Mouse (Mus musculus) lung, adult 18-20 months (tissue): ENCODE results near the gene Pskh1.
A peak's percentile ranks its signal among the peaks of the same experiment; 100 is the strongest.

ENCODE experiments used
- DNase-seq, 2 experiments: peaks; one replicate each; pipeline ENCODE4 v3.0.0; 2022; ENCODE audit warnings: mixed read lengths in 2 of 2

Pskh1 gene

DNA sequence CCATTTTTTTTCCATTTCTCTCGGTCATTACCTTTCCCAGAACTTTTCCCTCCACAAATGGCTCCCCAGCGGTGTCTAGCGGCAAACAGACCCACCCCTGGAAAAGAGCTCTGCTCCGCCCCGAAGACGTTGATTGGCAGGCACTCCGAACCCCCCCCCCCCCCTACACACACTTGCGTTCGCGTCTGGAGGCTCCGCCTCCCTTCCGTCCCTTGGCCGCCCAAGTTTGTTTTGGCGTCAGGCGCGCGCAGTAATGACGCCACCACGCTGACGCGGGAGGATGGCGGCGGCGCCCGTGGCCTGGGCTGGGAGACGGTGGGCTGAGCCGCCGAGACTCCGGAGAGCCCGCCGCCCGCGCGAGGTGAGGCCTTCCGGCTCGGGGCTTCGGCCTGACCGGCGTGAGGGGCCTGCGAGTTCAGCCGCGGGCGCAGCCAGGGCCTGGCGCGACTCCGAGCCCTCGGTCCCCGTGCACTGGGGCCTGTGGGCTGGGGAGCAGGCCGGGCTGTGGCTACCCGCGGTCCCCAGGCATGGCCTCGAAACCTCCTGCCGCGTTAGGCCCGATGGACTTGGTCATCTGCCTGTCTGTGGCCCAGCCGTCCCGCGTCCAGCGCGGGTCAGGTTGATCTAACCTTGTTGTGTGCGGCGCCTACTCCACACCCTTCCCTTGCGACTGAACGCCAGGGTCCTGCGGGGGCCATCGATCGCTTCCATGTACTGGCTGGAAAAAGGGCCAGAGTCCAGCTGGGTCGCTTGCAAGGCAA is at the start of gene Pskh1:
Gene Pskh1, plus strand, starts transcription at position 262 of the 761 bp plus-strand sequence.
- peak; percentile 89 to 92 for DNase-seq

DNA sequence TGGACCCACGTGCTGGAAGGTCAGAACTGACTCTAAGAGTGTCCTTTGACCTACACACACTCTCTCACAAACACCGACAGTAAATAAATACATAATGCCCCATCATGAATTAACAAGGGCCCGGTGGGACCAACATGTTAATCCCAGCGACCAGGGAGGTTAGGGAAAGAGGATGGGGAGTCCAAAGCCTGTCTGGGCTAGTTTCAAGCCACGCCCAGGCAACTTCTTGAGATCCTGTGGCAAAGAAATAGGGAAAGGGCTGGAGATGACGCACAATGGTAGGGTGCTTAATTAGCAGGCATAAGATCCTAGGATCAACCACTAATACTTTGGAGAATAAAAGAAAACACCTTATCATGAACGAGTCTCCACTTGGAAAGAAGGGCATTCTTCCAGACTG is 49.6 kb upstream of the Pskh1 start:
- DNase-seq: no peak

DNA sequence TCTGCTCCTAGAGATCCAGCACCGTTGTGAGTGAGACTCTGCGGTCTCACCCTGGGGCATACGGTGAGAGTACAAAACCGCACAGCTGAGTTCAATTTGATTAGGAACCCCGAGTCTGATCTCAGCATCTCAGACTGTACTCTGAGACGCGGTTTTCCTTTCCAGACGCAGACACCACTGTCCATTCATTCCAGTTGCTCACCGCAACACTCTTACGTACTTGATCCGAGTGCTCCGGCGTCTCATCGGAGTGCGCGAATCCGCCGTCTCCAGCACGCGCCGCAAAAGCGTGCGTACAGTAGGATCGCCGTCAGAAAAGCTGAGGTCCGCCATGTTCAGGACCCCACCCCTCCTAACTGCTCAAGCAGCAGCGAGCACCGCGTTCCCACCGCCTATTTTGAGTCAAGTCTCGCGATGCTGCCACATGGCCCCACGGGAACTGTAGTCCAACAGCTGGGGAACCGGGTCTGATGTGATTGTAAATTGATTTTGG is 48.5 kb upstream of the Pskh1 start:
- DNase-seq: peak; percentile 89 to 92

DNA sequence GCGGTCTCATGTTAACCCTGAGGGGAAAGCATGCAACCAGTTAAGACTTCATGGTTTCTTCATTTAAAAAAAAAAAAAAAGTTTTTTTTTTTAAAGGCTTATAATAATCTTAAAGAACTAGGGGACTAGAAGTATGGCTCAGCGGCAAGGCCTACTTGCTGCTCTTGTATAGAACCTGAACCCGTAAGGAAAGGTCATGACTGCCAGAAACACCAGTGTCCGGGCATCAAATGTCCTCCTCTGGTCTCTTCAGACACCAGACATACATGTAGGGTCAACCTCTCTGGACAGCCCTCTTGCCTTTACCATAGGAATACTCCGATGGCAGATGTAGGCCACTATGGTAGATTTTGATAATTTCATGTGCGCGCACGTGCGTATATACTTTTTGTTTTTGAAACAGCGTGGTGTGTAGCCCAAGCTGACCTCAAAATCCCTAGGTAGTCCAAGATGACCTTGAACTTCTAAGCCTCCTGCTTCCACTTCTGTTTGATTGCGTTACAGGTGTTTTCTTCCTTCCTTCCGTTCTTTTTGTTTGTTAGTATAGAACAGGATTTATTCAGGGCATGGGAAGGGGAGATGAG is 48.0 kb upstream of the Pskh1 start:
- DNase-seq: no peak

DNA sequence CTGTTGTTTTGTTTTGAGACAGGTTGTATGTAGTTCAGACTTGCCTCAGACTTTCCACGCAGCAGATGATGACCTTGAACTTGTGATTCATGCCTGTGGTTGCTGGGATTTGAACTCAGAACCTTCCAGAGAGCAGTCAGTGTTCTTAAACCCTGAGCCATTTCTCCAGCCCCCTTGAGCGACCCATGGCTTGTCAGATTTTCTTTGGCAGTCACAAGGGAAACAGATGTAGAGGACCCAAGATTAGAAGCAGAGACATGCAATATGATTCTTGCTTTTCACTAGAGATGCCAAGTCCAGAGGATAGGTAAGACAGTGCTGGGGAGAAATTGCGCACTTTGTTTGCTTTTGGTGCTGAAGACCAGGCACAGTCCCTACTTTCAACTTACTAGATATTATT is 47.1 kb upstream of the Pskh1 start, which contains the start of gene Cenpt:
Gene Cenpt, minus strand, starts transcription at position 101 of the 400 bp plus-strand sequence.
- DNase-seq: no peak

DNA sequence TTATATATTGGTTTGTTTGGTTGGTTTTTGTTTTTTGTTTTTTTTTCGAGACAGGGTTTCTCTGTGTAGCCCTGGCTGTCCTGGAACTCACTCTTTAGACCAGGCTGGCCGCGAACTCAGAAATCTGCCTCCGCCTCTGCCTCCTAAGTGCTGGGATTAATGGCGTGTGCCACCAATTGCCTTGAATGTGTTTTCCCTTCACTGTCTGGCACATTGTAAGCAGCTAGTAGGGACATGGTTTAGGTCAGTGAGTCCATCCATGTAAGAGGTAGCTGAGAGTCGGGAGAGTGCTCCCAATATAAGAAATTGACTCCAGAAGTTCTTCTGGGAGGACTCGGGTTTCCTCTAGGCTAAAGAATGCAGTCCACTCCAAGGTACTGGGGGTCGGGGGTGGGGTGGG is 45.9 kb upstream of the Pskh1 start:
- DNase-seq: no peak

DNA sequence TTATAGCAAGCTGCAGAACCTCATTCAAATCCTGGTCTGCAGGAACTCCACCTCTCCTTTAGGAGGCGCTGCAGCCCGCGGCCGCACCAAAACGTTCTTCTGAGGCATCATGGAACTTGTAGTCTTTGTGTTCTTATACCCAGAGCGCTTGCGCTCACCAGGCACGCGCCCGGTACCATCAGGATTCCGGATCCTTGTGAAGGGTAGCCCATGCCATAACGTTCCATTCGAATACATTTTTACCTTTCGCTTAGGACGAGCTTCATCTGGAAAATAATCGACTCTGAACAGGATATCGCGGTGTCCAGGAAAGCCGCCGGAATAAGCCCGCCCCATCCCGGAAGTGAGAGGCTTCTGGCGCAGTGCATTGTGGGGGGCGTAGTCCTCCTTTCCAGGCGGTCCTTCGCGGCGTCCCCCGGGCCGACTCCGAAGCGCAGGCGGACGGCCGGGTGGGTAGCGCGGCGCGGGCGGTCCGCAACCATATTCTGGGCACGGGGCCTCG is 45.5 kb upstream of the Pskh1 start, which contains the start of gene Thap11:
Gene Thap11, plus strand, starts transcription at position 418 of the 502 bp plus-strand sequence.
- peak; percentile 93 to 94 for DNase-seq

DNA sequence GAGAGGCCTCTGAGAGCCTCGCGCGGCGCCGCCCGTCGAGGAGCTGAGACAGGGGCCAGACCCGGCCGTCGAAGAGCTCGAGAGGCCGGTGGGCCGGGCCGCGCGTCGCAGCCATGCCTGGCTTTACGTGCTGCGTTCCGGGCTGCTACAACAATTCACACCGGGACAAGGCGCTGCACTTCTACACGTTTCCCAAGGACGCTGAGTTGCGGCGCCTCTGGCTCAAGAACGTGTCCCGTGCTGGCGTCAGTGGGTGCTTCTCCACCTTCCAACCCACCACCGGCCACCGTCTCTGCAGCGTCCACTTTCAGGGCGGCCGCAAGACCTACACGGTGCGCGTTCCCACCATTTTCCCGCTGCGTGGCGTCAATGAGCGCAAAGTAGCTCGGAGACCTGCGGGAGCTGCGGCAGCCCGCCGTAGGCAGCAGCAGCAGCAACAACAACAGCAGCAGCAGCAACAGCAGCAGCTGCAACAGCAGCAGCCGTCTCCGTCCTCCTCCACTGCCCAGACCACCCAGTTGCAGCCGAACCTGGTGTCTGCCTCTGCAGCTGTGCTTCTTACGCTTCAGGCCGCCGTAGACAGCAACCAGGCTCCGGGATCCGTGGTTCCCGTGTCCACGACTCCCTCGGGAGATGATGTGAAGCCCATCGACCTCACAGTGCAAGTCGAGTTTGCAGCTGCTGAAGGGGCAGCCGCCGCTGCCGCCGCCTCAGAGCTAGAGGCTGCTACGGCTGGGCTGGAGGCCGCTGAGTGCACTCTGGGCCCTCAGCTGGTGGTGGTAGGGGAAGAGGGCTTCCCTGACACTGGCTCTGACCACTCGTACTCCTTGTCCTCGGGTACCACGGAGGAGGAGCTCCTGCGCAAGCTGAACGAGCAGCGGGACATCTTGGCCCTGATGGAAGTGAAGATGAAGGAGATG is 44.7 kb upstream of the Pskh1 start:
- DNase-seq: peak; percentile 39 to 52

DNA sequence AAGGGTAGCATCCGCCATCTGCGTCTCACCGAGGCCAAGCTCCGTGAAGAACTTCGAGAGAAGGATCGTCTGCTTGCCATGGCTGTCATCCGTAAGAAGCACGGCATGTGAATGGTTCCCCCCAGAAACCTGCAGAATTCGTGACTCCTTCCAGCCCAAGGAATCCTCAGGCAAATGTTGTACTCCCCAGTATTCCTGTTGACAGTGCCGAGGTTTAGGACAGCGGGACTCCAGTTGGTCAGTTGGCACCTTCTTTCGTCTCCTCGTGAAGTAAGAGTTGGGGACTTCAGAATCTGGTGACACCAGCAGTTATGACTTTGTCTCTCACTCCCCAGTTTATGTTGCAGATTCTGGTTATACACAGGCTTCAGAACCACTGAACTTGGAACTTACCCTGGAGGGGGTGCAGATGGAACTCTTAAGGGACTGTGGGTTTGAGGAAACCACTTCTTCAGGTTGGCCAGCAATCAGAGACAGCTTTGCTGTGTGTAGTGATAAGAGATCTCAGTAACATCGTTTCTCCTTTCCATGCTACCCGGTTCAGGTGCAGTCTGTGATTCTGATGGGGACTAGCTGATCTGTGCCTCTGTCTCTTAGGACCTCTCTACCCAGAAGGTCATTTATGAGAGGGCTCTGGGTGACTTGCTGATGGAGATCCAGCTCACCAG is 43.9 kb upstream of the Pskh1 start:
- DNase-seq: no peak

DNA sequence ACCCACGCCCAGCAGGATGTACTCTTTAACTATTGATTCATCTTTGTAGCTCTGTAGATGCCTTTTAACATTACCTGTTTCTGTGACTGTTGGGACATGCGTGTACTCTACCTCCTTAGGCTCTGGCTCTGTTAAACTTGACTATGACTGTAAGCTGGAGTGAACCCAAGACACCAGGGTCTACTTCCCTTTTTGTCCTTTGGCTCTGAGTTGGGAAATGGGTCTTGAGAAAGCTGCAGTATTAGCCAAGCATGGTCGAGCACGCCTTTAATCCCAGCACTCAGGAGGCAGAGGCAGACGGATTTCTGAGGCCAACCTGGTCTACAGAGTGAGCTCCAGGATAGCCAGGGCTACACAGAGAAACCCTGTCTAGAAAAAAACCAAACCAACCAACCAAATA is 41.7 kb upstream of the Pskh1 start:
- peak in 1 of 2 experiments; percentile 29 for DNase-seq

DNA sequence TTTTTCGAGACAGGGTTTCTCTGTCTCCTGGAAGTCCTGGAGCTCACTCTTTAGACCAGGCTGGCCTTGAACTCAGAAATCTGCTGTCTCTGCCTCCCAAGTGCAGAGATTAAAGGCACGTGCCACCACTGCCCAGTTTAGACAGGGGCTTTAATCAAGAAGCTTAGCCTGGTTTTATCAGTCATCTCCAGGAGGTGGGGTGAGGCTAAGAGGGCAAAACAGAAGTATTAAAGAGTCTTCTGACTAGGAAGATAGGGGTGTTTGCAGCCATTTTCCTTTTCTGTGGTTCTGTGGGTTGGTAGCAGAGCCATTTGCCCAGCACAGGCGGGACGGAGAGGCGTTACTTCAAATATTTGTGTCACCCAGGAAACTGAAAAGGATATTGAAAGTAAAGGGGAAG is 40.9 kb upstream of the Pskh1 start:
- no peak for DNase-seq

DNA sequence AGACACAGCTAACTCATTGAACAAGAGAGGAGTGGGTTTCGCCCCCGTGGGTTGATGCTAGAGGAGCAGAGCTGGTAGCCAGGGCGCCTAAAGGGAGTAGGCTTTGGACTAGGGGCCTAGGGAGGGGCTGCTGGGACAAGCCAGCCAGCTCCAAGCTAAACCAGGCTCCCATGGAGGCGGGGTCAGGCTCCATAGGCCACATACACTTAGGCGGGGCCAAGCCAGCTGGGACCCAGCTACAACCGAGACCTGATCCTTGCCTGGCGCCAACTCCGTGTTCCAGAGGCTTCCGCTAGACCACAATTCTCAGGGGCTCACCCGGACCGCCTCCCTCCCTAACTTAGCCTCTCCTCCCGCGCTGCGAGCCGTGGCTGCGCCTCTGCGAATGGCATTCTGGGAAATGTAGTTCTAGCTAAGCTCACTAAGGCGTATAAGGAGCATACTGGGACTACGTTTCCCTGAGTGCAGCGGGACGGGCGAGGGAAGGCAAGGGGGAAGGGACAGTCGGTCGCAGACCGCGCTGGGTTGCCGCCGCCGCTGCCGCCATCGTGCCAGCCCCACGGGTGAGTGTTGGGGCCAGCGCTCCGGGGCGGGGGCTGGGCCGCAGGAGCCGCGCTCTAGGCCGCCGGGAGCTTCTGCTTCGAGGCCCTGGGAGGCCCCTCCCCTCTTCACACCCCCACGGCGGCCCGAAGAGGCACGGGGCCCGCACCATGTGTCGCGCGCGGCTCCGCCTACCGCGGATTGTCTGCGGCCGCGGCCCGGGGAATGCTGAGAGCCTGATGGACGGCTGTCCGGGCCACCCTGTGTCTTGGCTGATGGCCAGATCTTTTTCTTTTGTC is 39.9 kb upstream of the Pskh1 start, which contains the start of gene Nutf2:
Gene Nutf2, plus strand, starts transcription at position 438 of the 839 bp plus-strand sequence.
- peak; percentile 98 to 99 for DNase-seq

DNA sequence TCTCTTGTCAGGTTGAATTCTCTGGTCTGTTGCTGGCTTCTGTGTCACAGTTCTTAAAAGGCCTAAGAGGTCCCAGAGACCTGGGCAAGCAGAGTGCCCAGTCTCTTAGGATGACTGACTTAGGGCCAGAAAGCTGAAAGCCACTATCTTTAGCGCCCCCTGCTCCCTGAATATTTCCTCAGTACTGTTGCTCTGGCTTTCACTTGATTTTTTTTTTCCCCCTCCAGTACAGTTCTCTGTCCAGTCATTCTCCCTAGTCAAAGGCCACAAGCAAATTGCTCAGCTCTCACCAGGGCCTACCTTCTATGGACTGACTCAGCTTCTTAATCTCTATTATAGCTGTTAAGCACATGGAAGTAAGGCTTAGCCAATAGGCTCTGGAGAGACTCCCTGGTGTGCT is 38.3 kb upstream of the Pskh1 start:
- DNase-seq: no peak

DNA sequence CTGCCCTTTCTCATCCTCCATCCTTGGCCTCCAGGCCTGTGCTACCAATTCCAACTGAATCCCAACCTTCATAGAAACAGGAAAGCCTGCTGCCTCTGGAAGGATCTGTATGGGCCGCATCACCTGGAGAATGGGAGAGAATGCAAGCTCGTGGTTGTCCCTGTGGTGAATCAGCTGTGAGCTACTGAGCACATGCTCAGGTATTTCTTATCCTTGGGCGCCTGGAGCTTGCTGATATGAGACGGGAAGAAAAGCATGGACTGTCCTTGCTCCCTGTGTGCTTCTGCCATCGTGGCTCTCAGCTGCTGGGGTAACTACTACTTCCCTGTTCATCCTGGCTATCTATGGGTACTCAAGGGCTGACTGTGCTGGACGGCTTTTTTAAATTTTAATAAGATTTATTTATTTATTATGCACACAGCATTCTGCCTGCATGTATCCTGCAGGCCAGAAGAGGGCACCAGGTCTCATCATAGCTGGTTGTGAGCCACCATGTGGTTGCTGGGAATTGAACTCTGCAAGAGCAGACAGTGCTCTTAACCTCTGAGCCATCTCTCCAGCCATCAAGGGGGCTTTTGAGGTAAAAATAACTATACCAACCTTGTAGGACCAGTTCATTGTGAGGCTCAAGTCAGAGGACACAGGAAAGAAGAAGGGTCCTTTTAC is 33.7 kb upstream of the Pskh1 start:
- DNase-seq: no peak

DNA sequence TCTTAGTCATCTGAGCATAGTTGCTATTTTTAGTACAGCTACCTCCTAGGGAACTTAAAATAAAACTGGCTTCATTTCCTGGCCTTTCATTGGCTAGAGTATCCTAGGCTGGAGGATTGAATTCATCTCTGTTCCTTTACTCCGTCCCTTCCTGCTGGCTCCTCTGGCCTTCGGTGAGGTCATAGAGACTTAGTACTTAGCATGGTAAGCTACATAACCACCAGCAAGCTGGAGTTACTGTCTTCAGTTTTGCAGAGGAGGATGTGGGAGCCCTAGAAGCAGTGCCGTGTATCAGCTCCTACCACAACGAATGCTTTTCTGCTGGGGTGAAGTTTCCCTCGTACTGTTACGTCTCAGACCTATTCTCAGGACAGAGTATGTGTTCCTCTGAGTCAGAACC is 25.9 kb upstream of the Pskh1 start:
- no peak for DNase-seq

DNA sequence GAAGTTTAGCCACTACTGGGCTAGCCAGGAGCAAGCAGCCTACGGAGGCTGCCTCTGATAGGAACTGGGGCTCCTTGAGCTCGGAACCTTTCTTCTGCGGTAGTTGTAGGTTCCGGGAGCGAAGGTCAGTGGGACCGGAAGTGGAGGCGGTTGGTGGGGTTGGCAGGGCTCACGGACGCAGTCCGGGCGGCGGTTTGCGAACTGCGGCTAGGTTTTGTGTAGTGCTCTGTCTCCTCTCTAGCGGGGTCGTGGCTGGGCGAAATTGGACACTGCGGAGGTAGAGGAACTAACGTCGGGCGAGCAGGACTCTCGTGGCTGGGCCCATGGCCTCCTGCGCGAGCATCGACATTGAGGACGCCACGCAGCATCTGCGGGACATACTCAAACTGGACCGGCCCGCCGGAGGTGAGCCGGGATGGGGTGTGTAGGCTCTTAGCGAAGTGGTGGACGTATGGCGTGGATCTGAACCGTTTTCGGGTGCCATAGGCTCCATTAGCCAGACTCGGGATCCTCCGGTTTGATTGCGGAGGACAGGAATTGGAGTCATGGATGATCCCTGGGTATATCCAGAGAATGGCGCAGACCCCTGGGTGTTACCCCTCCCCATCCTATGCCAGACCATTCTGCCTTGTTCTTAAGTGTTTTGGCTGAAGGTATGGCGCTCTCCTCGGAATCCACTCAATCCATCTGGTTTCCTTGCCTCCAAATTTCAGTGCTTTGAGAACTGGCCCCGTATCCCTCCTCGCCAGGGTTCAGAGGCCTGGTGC is 19.3 kb upstream of the Pskh1 start, which contains the start of gene Edc4:
Gene Edc4, plus strand, starts transcription at position 128 of the 767 bp plus-strand sequence.
- peak; percentile 87 for DNase-seq

DNA sequence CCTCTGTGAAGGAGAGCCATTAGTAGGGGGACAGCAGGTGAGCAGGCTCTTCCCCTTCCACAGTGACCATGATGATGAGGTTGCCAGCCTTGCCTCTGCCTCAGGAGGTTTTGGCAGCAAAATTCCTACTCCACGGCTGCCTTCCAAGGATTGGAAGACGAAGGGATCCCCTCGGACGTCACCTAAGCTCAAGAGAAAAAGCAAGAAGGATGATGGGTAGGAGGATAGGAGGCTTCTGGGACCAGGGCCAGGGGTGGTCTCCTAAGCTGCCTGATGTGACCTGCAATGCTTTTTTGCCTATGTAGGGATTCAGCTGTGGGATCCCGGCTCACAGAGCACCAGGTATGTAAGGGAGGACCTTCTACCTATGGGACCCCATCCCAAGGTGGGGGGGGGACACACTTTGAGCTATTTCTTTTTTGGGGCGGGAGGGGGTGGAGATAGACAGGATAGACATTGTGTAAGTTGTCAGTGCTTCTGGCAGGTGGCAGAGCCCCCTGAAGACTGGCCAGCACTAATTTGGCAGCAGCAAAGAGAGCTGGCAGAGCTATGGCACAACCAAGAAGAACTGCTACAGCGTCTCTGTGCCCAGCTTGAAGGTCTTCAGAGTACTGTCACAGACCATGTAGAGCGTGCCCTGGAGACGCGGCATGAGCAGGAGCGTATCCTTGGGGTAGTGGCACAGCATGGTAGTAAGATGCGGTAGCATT is 10.3 kb upstream of the Pskh1 start:
- DNase-seq: no peak

DNA sequence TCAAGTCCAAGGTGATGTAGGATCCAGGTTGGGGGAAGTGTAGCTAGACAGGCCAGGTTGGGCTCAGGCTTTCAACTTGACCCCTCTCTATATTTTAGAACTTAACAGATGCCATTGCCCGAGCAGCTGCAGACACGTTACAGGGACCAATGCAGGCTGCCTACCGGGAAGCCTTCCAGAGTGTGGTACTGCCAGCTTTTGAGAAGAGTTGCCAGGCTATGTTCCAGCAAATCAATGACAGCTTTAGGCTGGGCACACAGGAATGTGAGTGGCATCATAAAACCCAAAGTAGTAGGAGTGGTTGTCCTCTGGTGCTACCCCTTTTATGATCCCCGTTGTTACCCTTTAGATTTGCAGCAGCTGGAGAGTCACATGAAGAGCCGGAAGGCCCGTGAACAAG is 9.4 kb upstream of the Pskh1 start:
- DNase-seq: no peak

DNA sequence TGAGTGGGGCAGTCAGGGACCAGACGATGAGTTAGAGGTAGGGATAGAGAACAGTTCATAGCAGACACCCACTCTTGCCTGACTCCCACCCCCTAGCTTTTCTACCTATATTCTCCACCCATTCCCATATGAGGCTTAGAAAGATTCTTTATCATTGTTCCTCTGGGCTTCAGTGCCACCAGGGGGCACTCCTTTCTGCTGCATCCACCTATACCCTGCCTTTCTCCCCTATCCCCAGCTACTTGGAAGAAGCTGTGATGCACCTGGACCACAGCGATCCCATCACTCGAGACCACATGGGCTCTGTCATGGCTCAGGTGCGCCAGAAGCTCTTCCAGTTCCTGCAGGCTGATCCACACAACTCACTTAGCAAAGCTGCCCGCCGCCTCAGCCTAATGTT is 7.8 kb upstream of the Pskh1 start:
- DNase-seq: no peak
